Mouse (Mus musculus) neutrophil, adult 5-6 weeks (primary cell): Measurements from ENCODE around the gene Napa. TPM values are rescaled to one million over a fixed set of nuclear protein-coding genes. Genes with fewer than 3 reads are reported as not detected.

Experiments
- ATAC-seq: fragments of 151-379, 151-347 bp; 2 replicates; pipeline ENCODE4 v1.8.0; 2017; ENCODE audit warnings: mild to moderate bottlenecking, moderate TSS enrichment; ENCODE audit not compliant: insufficient number of reproducible peaks, poor library complexity, low FRiP score, severe bottlenecking; ENCODE audit errors: extremely low read depth
- total RNA-seq: library from RNA; stranded (forward); fragments of 200-1000 nt; gene quantifications from 2 replicates; pipeline ENCODE4 v1.2.3, GENCODE M21; 2017

The Napa gene
- total RNA-seq = 75.3 and 78.1 TPM in 2 replicates

GRCm38 (mm10) chr7:16098021-16099017 lies at the start of gene Napa:
Gene Napa, plus strand, starts transcription at chr7:16098458.
- peak; percentile 84 for ATAC-seq

- no peak for ATAC-seq
Measured at GRCm38 (mm10) chr7:16048675-16049575, 49.3 kb upstream of the Napa start.

- ATAC-seq = no peak
Measured at GRCm38 (mm10) chr7:16049576-16049915, 48.7 kb upstream of the Napa start.

DNA sequence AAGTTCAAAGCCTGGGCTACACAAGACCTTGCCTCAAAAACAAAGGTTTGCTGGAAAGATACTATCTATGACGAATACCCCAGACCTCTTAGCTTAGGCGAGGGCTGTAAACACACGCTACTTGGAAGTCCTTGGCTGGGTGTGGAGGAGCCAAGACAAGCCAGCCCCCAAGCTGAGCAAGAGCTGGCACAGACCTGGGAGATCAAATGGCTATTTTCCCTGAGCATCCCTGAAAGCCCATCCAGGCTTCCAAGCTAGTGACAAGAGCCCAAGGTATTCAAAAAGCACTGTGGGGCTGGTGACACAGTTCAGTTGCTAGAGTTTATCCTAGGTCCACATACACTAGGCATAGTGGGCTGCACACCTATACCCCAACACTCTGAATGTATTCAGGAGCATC lies 47.7 kb upstream of the Napa start:
- no peak for ATAC-seq

DNA sequence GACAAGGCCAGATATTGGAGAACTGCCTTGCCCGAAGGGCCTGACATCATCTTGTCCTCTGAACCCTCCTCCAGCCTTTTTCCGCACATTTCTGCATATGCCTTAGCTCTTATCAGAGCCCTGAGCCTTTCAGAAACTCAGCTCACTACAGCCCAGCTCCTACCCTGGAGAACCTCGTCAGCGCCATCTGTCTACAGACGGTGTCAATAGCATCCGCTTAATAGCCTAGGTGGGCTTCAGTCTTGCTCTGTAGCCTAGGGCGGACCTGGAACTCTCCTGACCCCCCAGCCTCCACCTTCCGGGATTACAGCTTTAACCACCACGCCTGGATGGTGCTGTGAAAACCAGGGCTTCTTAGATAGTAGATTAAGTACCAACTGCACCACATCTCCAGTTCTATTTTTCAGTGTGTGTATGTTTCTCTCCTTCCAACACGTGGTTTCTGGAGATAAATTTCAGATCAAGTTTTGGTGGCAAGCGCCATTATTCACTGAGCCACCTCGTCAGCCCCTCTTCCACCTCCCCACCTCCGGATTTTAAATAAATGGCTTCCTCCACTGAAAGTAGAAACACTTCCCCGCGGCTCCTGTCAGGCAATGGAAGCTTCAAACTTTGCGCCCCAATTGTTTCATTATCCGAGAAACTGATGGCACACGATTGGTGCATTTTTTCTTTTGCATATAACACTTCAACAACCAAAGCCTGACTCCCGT lies 46.2 kb upstream of the Napa start:
- peak; percentile 31 for ATAC-seq

DNA sequence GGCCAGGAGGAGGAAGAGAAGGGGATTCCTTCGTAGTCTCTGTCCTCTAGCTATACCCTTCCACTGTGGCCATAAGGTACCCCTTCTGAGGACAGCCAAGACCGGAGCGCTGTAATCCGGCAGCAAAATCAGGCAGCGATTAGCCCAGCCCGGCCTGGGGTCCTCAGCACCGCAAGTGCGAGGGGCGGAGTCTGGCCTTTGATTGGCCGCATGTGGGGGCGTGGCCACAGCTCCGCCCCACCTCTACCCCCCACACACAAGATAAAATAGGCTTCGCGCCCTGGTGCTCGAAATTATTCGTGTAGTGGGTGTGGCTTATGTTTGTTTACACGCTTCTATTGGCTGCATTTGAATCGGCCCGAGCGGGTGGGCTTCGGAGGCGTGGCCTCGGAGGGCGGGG lies 45.6 kb upstream of the Napa start:
- peak; percentile 57 for ATAC-seq

DNA sequence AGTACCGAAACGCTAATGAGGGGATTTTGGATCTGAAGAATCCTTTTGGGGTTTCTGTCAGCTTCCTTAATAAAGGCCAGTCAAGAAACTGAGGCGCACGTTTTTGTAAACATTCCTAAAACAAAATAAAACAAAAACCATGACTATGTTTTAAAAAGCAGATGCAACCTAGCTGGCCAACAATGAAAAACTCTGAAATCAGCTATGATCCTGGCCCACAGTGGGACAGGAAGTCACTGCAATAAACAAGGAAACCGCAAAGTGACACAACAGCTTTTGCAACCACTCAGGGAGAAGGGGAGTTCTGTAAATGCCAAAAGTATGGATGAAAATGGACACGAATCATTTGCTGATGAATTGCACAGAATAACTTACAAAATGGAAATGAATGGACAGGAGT lies 45.2 kb upstream of the Napa start:
- no peak for ATAC-seq

DNA sequence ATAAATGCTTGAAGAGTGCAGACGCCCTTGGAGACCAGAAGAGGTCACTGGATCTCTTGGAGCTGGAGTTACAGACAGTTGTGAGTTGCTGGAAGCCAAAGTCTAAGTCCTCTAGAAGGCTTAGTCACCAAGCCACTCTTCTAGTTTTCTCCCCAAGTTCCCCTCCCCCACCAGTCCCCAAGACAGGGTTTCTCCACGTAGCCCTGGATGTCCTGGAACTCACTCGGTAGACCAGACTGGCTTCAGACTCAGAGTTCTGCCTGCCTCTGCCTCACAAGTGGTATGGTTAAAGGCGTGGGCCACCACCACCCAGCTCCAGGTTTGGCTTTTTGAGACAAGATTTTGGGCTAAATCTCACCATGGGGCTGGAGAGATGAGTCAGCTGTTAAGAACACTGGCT lies 43.3 kb upstream of the Napa start:
- no peak for ATAC-seq

- ATAC-seq = peak; percentile 66
Measured at GRCm38 (mm10) chr7:16055665-16056064, 42.6 kb upstream of the Napa start.

- ATAC-seq = no peak
Measured at GRCm38 (mm10) chr7:16056459-16057135, 41.7 kb upstream of the Napa start.

GRCm38 (mm10) chr7:16057136-16057534 lies 41.1 kb upstream of the Napa start:
- peak; percentile 50 for ATAC-seq

DNA sequence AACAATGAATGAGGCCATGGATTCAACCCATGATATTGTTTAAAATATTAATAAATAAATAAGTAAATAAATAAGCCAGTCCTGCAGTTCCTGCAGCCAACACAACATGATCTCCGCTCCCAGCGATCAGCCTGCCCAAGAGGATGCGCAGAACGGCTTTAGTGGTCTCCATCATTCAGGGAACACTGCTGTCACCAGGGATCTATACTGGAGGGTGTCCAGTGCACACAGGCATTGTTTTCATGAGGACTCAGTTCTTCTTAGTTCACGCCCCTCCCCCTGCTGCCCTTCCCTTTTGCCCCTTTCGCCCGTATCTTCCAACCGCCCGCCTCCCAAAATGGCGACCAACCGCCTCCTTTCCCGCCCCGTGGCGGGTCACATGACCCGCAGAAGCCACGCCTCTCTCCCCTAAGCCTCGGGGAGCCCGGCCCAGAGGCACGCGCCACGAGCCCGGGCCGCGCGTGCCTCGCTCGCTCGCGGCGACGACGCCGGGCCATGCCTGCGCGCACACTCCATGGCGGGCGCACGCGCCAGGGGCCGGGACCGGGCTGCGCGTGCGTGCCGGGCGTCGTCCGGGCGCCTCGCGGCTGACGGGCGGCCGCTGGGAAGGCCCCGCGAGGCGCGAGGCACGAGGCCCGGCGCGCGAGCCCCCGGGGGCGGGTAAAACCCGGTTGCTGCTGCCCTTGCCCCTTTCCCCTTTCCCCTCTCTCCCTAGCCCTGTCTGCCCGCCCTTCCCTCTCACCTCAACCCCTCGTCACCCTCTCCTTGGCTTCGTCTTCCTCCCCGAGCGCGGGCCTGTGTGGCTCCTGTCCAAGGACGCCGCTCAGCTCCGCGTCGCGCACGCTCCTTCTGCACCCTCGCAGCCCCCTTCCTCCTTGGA lies 36.8 kb upstream of the Napa start, which contains the start of gene Zfp541:
Gene Zfp541, plus strand, starts transcription at position 596 of the 880 bp plus-strand sequence.
- no peak for ATAC-seq

GRCm38 (mm10) chr7:16062099-16062420 lies 36.2 kb upstream of the Napa start:
- ATAC-seq = no peak

DNA sequence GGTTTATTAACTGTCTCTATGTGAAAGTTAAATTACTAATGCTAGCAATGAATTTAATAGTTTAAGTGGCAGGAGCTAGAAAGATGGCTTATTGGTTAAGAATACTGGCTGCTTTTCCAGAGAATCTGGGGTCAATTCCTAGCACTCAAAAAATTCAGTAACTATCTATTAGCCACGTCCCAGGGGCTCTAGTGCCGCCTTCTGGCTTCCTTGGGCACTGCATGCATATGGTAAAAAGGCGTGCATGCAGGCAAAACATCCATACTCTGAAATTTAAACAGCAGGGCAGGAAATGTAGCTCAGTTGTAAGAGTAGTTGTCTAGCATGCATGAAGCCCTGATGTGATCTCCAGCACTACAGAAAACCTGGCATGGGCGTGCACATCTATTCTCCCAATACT lies 34.8 kb upstream of the Napa start:
- peak; percentile 41; the same call in 1 of the 2 replicates for ATAC-seq

DNA sequence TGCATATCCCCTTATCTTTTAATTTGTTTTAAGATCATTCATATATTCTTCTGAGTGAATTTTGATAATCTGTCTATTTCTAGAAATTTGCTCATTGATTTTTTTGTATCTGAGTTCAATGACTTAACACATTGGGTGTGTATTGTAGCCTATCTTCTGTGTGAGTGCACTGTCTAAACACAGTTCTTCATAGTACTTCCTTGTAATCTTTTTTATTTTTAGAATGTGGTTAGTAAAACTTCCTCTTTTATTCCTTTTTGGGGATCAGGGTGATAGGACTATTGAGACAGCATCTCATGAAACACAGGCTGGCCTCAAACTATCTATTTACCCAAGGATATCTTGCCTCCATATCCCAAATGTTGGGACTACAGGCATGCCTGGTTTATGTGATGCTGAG lies 27.4 kb upstream of the Napa start:
- ATAC-seq = no peak

GRCm38 (mm10) chr7:16071906-16072305 lies 26.4 kb upstream of the Napa start:
- no peak for ATAC-seq

DNA sequence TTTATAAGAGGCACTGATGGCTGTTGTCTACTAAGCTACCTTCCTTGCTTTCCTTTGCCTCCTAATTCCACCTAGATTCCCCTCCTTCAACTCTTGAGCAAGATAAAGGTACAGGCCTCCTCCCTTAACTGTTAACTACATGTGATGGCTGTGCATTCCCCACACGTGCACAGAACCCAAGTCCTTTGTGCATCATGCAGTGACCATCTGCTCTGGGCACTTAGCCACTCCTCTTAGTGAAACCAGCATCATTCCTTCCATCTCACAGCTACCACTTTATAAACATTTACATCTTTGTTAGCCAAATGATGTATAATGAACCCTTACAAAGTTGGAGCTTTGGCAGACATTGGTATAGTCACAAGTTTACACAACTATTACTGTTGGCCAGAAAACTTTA lies 18.3 kb upstream of the Napa start:
- no peak for ATAC-seq

DNA sequence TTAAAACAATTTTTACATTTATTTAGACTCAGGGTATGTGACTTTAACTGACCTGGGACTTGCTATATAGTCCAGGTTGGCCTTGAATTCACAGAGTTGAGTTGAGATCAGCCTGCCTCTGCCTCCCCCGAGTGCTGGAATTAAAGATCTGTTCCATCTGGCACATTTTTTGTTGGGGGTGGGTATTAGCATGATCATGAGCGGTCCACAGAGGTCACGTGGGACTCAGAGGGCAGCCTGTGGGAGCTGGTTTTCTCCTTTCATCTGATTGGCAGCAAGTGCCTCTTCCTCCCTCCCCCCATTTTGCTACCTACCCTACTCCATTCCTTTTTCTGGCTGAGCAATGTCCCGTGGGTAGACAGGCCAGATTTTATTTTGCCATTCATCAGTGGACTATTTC lies 17.7 kb upstream of the Napa start:
- ATAC-seq = no peak
